Mouse (Mus musculus) gastrocnemius, postnatal 36 days (tissue): Measurements from ENCODE around the gene Foxk1. TPM values are rescaled to one million over a fixed set of nuclear protein-coding genes. Genes with fewer than 3 reads are reported as not detected.

Source experiments
- DNase-seq, 2 experiments: peaks; one replicate each; pipeline ENCODE4 v3.0.0; 2022
- intact Hi-C: fragments of 180-260 bp; cut with DNase I; formaldehyde crosslinking; loops from one replicate; pipeline ENCODE4 v1.15.1; 2025
- total RNA-seq, 2 experiments: library from RNA; stranded (reverse); gene quantifications; 2 replicates each; pipeline ENCODE4 v1.2.3; 2021

The Foxk1 gene
- total RNA-seq, 2 experiments from 2014 or later: 12.5 to 14.5 TPM

GRCm38 (mm10) chr5:142505695-142506423, 104.6 kb downstream of the Foxk1 start:
- DNase-seq: no peak

GRCm38 (mm10) chr5:142509141-142510060, 108.1 kb downstream of the Foxk1 start:
- intact Hi-C loops: no loop called here
- DNase-seq: no peak

More at GRCm38 (mm10) chr5:142505695-142506423, 104.6 kb downstream of the Foxk1 start:
- intact Hi-C loops: no loop called here

GRCm38 (mm10) chr5:142510061-142510414, 108.7 kb downstream of the Foxk1 start:
- no peak for DNase-seq
- intact Hi-C loops: no loop called here

Other genes with a start within 250 kb of the Foxk1 start
- 1 to 10 TPM; 3.4 to 4.2 TPM for gene Ap5z1, start 62.4 kb downstream of the Foxk1 start, total RNA-seq
- under 1 TPM in 1 of 2 experiments, not detected in 1; 0.10 TPM for gene Papolb, start 128.6 kb downstream of the Foxk1 start, total RNA-seq
- 1 to 10 TPM; 1.3 to 2.8 TPM for gene Radil, start 149.6 kb downstream of the Foxk1 start, total RNA-seq
- not detected for gene Mmd2, start 207.3 kb downstream of the Foxk1 start, total RNA-seq
- gene Wipi2, start 226.2 kb downstream of the Foxk1 start, total RNA-seq: 10 to 100 TPM; 24.9 to 28.8 TPM